Mouse (Mus musculus): ENCODE results near the gene Smyd3.

The Smyd3 gene

DNA sequence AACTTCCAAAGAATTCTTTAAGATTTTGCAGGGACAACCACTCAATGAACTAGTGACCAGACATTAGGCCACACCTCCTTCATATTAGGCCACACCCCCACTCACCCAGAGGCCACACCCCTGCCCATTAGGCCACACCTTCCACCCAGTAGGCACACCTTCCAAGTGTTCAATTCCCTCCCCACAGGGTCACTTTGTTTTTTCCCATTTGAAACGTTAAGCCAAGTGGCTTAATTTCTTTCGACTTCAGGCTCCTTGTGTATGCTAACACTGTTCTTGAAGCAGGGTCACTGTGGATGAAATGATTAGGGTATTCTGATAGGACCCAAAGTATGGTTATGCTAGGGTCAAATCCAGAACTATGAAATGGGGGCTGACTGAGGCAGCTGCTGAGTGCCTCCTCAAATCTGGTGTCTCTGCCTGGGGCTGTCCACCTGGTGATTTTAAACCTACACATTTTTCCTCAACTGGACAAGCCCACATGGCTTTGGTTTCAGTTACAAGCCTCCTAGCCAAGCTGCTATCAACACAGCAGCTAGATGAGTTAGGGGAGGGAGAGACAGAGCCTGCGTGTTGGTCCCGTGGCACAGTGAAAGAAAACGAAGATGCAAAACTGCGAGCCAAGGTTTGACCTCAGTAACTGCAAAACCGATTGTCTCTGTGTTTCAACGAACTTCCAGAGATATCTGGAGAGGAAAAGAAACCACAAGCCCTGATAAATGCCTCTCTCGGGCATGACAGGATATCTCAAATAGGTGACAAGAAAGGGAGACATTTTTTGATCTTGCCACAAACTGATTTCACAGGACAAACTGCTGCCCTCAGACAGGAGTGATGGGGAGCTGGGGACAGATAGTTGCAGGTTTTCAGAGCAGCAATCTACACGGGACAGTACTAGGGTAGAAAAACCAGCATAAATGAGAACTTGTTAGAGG, 400.8 kb downstream of the Smyd3 start:
- no peak for DNase-seq (ENCODE audit: low read depth, low spot score)

DNA sequence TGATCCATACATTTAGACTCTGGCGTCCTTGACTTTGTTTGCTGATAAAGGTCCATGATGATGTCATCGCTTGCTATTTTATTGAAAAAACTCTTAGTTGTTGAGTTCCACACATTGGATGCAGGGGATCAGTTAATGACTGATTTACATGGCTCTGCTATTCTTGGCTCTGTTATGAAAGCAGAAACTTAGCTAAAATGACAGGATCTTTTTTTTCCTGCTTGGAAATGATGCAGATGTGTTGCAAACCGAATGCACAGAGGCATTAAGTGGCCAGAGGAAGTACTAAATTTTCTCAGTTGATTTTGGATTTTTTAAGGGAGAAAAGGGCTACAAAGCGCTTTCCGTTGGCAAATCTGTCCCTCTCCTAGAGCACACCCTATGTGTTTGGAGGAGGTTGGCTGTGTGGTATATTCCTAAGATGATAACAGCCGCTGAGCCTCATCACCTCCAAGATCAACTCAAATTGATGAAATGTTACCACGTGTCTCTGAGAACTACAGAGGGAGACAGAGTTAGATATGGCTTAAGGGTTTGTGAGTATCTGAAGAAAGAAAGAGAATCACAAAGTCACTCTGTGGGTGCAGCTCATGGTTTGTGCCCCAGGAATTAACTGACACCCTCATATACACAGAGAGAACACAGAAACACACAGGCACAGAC, 402.9 kb downstream of the Smyd3 start:
- no peak for DNase-seq (ENCODE audit: low read depth, low spot score)

DNA sequence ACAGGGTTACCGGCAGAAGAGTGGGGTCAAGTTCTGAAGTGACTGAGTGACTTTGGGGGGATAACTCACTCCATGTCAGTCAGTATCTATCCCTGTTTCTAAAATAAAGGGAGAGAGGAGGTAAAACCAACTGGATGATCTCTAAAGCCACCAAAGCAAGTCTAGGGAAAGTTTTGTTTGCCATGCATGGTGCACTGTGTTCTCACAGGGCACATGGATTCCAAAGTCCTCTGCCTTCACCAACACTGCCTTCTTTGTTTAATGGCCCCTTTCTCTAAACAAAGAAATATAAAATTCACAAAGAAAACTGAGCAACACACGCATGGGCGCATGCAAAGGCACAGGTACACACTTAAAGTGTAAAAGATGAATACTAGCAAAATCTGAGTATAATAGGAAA, 403.5 kb downstream of the Smyd3 start:
- no peak for DNase-seq (ENCODE audit: low read depth, low spot score)

DNA sequence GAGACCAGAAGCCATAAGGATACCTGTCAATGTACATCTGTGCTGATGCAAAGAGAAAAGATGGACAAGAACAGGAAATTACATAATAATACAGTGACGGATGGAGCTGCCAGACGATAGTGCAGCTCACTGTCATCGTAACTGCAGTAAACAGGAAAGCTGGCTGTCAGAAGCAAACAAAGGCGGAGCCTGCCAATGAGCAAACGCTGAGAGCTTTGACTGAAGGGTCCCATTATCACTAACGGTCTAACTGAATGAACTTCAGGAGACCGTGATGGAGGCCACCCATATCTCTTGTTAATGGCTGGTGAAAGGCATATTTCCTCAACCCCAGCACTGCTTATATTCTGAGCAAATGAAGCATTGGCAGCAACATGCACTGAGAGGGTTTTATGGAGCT, 409.1 kb downstream of the Smyd3 start:
- DNase-seq (ENCODE audit: low read depth, low spot score) = no peak

DNA sequence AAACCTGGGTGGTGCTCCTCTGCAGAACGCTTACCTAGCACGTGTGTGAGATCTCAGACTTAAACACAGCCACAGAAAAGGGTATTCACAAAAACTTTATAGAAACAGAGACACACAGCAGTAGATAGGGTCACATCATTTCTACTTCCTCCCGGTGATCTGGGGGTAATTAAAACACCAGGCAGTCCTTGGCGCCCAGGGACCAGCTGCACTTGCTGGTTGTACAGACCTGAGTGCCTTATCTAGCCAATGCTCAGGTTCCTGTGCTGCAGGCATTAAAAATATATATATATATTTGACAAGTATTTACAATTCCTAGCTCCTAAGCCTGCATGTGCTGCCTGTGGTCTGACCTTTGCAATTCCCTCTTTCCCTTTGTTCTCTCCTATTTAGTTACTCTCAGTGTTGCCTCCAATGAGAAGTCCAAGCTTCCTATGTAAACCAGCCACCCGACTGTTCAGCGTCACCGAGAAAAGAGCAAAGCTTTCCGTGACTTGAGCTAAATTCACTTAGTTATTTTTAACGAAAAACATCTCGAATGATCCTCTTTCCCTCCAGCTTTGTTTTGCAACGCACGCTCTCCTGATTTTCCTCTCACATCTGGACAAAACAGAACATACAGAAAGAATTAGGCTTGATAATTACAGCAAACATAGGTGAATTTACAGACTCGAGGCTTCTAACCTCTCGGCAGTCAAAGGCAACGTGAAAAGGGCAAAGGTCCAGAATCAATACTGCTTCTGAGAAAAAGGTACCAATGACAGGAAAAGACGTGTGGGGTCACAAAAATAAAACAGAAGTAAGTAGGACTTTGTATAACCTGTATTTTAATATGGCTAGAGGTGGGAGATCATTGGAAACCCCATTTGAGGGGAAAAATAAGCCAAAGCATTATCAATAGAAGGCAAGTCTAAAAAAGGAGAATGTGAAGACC, 409.8 kb downstream of the Smyd3 start:
- DNase-seq (ENCODE audit: low read depth, low spot score) = no peak

DNA sequence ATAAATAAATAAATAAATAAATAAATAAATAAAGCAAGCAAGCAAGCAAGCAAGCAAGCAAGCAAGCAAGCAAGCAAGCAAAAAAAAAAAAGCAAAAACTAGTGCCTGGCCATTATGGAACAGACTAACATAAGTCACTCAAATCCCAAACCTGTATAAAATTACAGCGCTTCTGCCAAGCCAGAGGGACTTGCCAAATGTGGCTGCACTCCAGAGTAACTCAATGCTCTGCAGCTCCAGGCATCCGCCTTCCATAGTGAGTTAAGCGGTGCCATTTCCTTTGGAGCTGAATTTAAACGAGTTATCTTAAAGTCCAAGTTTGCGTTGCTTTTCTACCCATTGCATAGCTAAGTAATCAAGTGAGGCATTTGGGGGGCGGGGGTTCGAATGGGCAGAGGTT, 410.6 kb downstream of the Smyd3 start:
- DNase-seq (ENCODE audit: low read depth, low spot score) = peak; percentile 38

DNA sequence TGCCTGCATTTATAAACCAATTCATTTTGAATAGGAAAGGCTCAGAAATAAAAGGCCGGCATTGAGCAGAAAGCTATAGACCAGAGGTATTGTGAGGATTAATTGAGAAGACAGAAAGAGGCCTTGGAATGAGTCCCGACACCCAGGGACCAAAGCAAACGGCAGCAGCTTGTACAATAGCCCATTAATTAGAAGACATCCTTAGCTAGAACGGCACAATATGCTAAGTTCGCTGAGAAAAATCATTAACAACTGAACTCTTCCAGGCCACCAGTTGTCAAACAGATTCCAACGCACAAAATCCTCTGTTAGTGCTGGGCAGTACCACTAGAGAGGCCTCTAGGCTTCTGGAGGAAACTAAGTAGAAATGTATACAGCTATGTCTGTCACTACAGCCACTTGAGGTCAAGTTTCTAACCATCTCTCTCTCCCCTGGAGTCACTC, 411.1 kb downstream of the Smyd3 start:
- DNase-seq (ENCODE audit: low read depth, low spot score) = no peak

DNA sequence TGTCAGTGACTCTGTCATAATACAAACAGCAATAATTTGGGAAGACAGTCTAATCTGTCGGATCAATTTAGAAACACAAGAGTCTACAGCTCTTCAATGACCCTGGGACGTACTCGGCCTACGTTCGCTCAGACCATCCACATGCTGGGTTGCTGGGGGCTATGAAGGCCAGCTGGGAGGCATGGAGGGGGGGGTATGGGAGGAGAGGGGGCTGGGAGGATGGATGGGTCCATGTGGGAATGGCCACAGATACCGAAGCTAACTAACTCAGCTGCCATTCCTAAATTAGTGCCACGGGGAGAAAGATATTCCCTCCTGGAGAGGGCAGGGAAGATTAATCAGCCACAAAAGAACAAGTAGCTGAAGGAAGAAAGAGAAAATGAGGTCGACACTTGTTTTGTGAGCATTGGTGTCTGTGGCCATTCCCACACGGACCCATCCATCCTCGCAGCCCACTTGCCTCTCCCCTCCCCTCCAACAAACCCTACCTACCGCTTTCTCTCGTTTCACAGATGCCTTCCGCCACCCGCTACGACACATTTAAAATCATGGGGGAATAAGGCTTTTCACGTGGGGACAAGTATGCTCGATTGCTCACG, 411.6 kb downstream of the Smyd3 start:
- no peak for DNase-seq (ENCODE audit: low read depth, low spot score)

DNA sequence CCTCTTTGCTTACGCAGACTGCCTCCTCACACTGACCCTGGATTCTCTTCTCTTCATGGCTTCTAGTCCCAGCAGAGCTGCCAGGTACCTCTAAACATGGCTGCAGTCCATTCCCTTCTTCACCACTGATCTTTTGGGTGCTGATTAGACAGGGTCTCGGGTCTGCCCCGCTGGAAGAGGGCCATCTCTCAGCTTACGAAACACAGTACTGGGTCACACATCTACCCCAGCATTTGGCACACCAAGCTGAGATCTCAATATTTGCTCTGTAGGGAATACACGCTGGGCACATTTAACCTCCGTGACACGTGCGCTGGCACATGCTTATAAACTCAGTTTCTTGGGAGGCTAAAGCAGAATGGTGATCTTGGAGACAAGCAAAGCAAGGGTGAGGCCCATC, 413.4 kb downstream of the Smyd3 start:
- DNase-seq (ENCODE audit: low read depth, low spot score) = no peak

DNA sequence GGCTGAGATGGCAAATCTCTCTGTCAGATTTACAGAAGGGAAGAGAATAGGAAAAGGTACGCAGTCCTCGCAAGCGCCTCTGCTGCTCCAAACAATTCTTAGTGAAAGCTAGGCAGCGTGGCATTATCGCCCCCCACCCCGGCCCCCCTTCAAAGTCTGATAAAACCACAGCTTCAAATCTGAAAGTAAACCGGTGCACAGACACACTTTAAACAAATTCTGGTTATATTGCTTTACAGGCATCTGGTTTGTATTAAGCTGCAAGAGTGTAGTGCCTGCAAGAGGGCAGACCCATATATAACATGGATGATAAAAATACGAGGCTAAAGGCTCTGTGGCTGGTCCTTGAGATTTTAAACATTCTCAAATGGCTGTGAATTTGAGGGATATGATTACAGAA, 420.8 kb downstream of the Smyd3 start:
- no peak for DNase-seq (ENCODE audit: low read depth, low spot score)

DNA sequence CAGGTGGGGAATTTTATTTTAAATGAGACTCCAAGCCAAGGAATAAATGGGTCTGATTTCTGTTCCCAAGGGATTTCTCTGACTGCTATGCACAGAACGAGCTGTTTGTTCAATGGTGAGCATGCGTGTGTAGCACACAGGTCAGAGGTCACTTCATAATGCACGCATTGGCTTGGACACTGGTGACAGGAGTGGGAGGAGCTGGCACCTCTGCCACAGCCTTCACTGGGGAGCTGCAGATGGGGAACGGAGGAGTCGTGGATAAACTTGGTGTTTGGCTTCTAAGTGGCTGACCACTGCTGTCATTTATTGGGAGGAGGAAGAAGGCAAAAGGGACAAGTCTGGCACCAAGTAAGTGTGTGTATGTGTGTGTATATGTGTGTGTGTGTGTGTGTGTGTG, 421.5 kb downstream of the Smyd3 start:
- no peak for DNase-seq (ENCODE audit: low read depth, low spot score)

DNA sequence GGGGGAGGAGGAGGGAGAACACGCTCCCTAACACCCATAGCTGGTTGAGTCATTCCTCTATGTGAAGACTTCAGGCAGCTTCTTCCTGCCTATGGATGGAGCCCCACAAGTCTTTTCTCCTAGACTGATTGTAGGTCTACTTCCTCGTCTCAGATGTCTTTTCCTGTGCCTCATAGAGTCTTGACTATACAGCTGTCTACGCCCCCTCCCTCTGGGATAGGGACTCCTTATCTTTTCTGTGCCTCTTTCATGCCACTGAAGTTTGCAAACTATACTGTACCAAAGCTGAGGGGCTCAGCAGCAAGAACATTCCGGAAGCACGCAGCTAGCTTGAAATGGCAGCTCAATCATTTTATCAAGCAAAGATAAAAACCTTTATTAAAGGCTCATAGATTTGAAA, 428.7 kb downstream of the Smyd3 start:
- DNase-seq (ENCODE audit: low read depth, low spot score) = no peak

DNA sequence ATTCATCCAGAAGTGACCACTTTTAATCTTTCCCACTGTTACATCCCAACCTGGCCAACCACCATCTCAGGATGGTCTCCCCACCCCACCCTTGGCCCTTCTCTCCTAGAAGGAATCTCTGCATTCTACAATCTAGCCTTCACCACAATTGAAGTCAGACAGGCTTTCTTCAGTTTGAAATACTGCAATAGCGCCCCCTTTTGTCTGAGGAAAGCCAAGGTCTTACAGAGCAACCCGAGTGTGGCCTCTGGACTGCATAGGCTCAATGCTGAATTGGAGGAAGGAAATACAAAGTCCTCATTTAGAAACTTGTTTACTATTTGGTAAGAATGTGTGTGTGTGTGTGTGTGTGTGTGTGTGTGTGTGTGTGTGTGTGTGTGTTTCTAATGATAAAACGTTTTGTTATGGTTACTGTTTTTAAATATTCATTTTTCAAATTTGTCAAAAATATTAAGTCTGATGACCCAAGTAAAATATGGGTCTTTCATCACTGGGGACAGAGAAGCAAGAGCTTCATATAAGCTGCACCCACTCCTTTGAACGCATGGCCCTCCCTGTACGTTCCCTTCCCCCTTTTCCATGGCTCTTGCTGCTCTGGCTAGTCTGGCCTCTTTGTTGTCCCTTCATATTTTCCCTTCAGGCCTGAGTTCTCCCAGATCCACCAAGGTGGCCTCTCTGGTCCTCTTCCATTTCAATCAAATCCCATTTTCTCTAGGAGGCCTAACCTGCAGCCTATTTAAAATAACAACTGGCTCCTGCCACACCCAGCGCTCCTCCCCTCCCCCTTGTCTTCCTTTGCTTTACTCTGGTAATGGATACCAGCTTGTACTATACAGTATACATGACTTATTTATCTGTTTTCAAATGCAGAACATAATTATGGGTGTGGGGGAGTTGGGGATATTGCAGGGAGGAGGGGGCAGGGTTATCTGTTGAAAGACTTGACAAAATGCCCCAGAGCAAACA, 430.5 kb downstream of the Smyd3 start:
- DNase-seq (ENCODE audit: low read depth, low spot score) = peak; percentile 91

DNA sequence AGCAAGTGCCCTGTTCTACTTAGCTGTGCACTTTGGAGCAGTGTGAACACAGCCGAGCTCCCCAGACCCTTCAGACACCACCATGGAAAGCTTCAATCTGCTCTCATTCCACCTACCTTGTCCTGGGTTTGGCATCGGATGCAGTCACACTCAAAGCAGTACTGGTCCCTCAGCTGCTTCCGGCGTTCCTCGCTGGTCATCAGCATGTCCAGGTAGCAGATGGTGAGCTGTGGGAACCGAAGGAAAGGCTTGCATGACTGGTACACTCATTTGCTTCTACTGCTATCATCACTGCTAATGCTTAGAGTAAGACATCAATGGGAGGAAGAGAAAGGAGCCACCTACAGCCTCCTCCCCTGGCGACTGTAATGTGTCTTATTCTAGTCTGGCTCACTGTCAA, 431.6 kb downstream of the Smyd3 start:
- DNase-seq (ENCODE audit: low read depth, low spot score) = no peak

DNA sequence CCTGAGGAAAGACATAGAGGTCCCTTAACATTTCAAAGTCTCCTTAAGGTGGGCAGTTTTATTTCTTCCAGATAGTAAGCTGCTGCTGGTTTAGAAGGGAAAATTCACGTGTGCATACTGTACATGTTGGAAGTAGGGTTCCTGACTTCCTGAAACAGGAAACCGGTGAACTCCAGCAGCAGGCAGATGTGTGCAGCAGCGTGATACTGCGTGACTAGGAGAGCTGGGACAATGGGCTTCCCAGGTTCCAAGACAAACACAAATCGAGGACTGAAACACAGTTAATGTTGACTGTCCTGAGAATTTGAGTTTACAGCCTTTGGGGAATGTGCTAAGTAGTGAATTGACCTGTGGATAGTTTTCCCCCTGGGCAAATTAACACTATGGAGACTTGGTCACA, 434.7 kb downstream of the Smyd3 start:
- DNase-seq (ENCODE audit: low read depth, low spot score) = no peak

DNA sequence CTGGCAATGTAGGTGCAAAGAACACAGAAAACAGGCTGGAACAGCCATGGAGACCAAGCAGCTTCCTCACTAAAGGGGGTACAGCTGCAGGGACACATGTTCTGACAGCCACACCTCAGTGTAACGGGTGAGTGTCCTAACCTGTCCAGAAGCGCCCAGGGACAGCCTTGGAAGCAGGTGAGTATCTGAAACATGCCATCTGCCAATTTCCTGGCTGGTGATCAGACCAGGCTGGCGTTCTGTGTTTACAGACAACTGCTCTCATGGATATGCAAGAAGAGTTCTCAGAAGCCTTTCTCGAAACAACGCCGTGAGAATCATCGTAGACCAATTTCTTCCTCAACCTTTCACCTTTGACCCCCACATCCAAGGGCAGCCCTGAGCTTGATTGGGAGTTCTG, 444.0 kb downstream of the Smyd3 start:
- no peak for DNase-seq (ENCODE audit: low read depth, low spot score)

DNA sequence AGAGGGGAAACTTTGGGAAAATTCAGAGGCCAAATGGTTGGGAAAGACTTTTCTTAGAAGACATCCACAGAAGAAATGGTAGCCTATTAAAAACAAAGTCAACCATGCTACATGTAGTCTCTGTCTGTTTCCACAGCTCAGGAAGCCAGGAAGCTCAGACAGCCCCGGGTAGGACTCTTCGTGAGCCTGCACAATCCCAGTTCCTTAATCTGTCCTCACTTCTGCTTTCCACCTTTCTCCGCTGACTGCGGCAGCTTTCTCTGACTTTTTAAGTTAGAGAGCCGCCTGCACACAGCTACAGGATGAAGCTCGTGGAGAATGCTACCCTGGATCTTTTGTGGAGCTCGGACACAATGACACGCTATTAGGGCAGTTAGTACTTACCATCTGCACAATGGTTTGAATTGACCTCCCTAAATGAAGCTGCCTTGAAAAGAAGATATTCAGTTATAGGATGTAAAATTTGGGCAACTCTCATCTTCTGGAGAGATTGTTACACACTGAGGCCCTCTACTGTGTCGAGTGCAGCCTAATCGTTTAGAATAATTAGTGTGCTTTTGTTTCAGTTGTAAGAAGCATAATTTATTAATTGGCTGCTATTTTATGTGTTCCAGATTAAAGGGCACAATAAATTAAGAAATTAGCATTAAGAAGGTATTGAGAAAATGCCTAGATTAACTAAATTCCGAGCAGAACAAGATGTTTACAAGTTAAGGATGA, 444.7 kb downstream of the Smyd3 start:
- peak; percentile 22 for DNase-seq (ENCODE audit: low read depth, low spot score)

DNA sequence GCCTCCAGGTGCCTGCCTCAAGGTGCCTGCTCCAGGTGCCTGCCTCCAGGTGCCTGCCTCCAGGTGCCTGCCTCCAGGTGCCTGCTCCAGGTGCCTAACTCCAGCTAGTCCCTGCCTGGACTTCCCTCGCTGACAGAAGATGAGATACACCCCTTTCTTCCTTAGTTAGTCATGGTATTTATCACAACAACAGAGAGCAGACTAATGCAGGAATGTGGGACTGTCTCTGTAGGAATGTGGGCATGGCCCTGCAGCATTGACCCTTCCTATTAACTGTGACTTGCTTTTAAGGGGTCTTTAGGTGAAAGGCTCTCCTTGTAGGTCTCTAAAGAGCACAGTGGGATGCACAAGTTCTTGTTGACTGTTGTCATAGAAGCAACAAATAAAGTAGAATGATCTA, 445.4 kb downstream of the Smyd3 start:
- DNase-seq (ENCODE audit: low read depth, low spot score) = peak; percentile 78

DNA sequence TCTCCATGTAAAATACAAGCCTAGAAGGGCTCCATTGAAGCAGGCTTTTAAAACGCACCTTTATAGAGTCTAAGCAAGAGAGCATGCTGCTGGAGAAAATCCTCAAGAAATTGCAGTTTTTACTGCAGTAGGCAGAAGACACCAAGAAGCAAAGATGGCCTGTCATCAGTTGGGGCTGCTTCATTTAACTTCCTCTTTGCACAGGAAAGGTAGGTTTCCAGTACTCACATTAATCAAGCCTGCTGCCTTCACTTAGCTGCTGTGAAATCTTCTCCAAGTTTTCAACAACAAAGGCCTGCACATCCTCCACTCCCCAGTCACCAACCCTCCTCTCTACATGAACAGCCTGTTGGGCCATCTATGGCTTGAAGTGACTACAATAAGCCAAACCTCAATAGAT, 448.9 kb downstream of the Smyd3 start:
- DNase-seq (ENCODE audit: low read depth, low spot score) = no peak

DNA sequence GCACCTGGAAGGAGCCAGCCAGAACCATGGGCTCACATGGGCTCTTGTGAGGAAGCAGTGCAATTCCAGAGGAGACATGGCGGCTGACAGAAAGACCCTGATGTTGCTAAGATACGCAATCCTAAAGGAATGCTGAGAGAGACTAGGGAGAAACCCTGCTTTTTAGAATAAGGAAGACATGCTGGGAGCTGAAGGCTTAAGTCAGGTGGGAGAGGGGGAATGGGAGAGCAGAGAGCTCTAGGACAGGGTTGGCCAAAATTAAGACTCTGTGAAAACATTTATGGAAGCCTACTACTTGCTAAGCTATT, 452.6 kb downstream of the Smyd3 start:
- no peak for DNase-seq (ENCODE audit: low read depth, low spot score)
